Mouse (Mus musculus) stomach, postnatal 0 days (tissue): Measurements from ENCODE around the gene Lhx2. TPM values are rescaled to one million over a fixed set of nuclear protein-coding genes. Genes with fewer than 3 reads are reported as not detected.
A peak's percentile ranks its signal among the peaks of the same experiment; 100 is the strongest.

Experiments used
- ATAC-seq: fragments of 200-750 bp; cut with Nextera tagmentation; 2 replicates; pipeline ENCODE4 v1.8.0; 2017; ENCODE audit not compliant: low FRiP score, low TSS enrichment
- DNase-seq: peaks from one replicate; pipeline ENCODE4 v3.0.0-alpha.2; 2016; ENCODE audit warnings: low spot score
- H3K27ac ChIP-seq: fragments of 300-500 bp; sonication (generic); replicated peaks from 2 replicates; pipeline ENCODE4 v1.5.1; 2014; ENCODE audit warnings: mild to moderate bottlenecking, control low read depth
- H3K27me3 ChIP-seq: fragments of 300-500 bp; sonication (generic); 2 replicates; pipeline ENCODE4 v1.6.1; 2014; ENCODE audit warnings: low read length; ENCODE audit not compliant: control insufficient read depth, insufficient read depth
- H3K36me3 ChIP-seq: fragments of 300-500 bp; sonication (generic); 2 replicates; pipeline ENCODE4 v1.6.1; 2014; ENCODE audit warnings: low read length, mixed read lengths; ENCODE audit not compliant: control insufficient read depth, insufficient read depth
- H3K4me1 ChIP-seq: fragments of 300-500 bp; sonication (generic); replicated peaks from 2 replicates; pipeline ENCODE4 v1.6.1; 2014; ENCODE audit warnings: antibody characterized with exemption; ENCODE audit not compliant: control insufficient read depth, insufficient read depth
- H3K4me2 ChIP-seq: fragments of 300-500 bp; sonication (generic); replicated peaks from 2 replicates; pipeline ENCODE4 v1.6.1; 2014; ENCODE audit warnings: low read depth, mild to moderate bottlenecking, control low read depth, moderate library complexity
- H3K4me3 ChIP-seq: fragments of 300-500 bp; sonication (generic); 2 replicates; pipeline ENCODE4 v1.5.1; 2014; ENCODE audit warnings: low read depth, low read length, control low read depth
- H3K9ac ChIP-seq: fragments of 300-500 bp; sonication (generic); 2 replicates; pipeline ENCODE4 v1.6.1; 2014; ENCODE audit warnings: mild to moderate bottlenecking, low read length, control low read depth, mixed read lengths
- H3K9me3 ChIP-seq: fragments of 300-500 bp; sonication (generic); 2 replicates; pipeline ENCODE4 v1.6.1; 2016; ENCODE audit warnings: low read length; ENCODE audit not compliant: control insufficient read depth
- CTCF ChIP-seq: IDR thresholded peaks from 2 replicates; pipeline ENCODE4 v1.5.1; 2016; ENCODE audit warnings: antibody characterized with exemption, low read depth, mild to moderate bottlenecking, moderate library complexity
- EP300 ChIP-seq: optimal IDR thresholded peaks from 2 replicates; pipeline ENCODE3; 2016; ENCODE audit warnings: antibody characterized with exemption
- WGBS: fragments of 180-500 bp; shearing (Covaris S2); extraction: QIAGEN DNeasy Blood & Tissue Kit; methylation state at CpG from one replicate; pipeline ENCODE4 v1.1.7; 2014; 5-methylcytosine and 5-hydroxymethylcytosine counted together
- polyA plus RNA-seq: library from polyadenylated mRNA; unstranded; fragments of >200 nt; fragmentation: Nextera tagmentation; extraction: Ambion mirVana; gene quantifications from 2 replicates; pipeline ENCODE4 v1.2.1, GENCODE M21; 2015

Gene Lhx2
- polyA plus RNA-seq: not detected in 2 replicates

- H3K27ac ChIP-seq: no peak within 1 kb of the TSS
- no peak for TF ChIP-seq CTCF
- TF ChIP-seq EP300: no peak
- H3K4me3 ChIP-seq: peak within 1 kb of the TSS; percentile 47
- H3K4me2 ChIP-seq: peak within 1 kb of the TSS; percentile 78
- peaks cover 3% of the 10 kb centered on the region; the same call in 1 of the 2 replicates for H3K4me1 ChIP-seq
- WGBS: 2% methylated on average over 54 of the region's 92 CpGs
- 0 out of 2 replicates have a peak within 1 kb of the TSS, but pooled peaks have one; percentile 18 for H3K9ac ChIP-seq
- H3K9me3 ChIP-seq: no peaks in the 10 kb centered on the region
- ATAC-seq (peak; percentile 68), DNase-seq (peak; percentile 26)
- H3K36me3 ChIP-seq: no peaks in the 10 kb centered on the region
- peaks cover 38% of the 10 kb centered on the region; the same call in 1 of the 2 replicates for H3K27me3 ChIP-seq
These were observed at the start of gene Lhx2 for GRCm38 (mm10) chr2:38338990-38339909. Gene Lhx2 (plus strand): TSS chr2:38339281.

- Histone ChIP-seq H3K27me3 (no peaks in the 10 kb centered on the region), H3K27ac (no peak overlapping the region), H3K9me3 (no peaks in the 10 kb centered on the region), H3K4me3 (no peak overlapping the region), H3K9ac (no peak overlapping the region), H3K4me1 (no peaks in the 10 kb centered on the region), H3K36me3 (no peaks in the 10 kb centered on the region), H3K4me2 (no peak overlapping the region)
- no peak for TF ChIP-seq EP300
- TF ChIP-seq CTCF: no peak
- no peak for ATAC-seq
- 63% methylated on average over 1 of the region's 1 CpGs for WGBS
- DNase-seq: no peak
These were observed 47.6 kb upstream of the Lhx2 start for GRCm38 (mm10) chr2:38291526-38291925.

- Histone ChIP-seq H3K4me1 (no peaks in the 10 kb centered on the region), H3K36me3 (no peaks in the 10 kb centered on the region), H3K4me3 (no peak overlapping the region), H3K27me3 (no peaks in the 10 kb centered on the region), H3K27ac (no peak overlapping the region), H3K9ac (no peak overlapping the region), H3K9me3 (no peaks in the 10 kb centered on the region), H3K4me2 (no peak overlapping the region)
- no peak for DNase-seq
- no peak for TF ChIP-seq CTCF
- TF ChIP-seq EP300: no peak
- no peak for ATAC-seq
- 86% methylated on average over 4 of the region's 4 CpGs for WGBS
These were observed 43.1 kb upstream of the Lhx2 start for GRCm38 (mm10) chr2:38295939-38296338.

- Histone ChIP-seq H3K4me3 (no peak overlapping the region), H3K27me3 (no peaks in the 10 kb centered on the region), H3K27ac (no peak overlapping the region), H3K4me1 (no peaks in the 10 kb centered on the region), H3K9ac (no peak overlapping the region), H3K9me3 (no peaks in the 10 kb centered on the region), H3K4me2 (no peak overlapping the region), H3K36me3 (no peaks in the 10 kb centered on the region)
- TF ChIP-seq EP300 (no peak), CTCF (no peak)
- 45% methylated on average over 2 of the region's 2 CpGs for whole genome bisulfite sequencing
- no peak for ATAC-seq
- no peak for DNase-seq
These were observed 38.1 kb upstream of the Lhx2 start for GRCm38 (mm10) chr2:38300941-38301340.

- H3K4me3 ChIP-seq: no peak overlapping the region
- no peaks in the 10 kb centered on the region for H3K4me1 ChIP-seq
- H3K9me3 ChIP-seq: no peaks in the 10 kb centered on the region
- H3K27ac ChIP-seq: no peak overlapping the region
- WGBS: 70% methylated on average over 1 of the region's 1 CpGs
- H3K4me2 ChIP-seq: no peak overlapping the region
- no peak overlapping the region for H3K9ac ChIP-seq
- no peaks in the 10 kb centered on the region for H3K36me3 ChIP-seq
- no peaks in the 10 kb centered on the region for H3K27me3 ChIP-seq
- no peak for DNase-seq
- no peak for TF ChIP-seq CTCF
- ATAC-seq: no peak
These were observed 33.9 kb upstream of the Lhx2 start for GRCm38 (mm10) chr2:38305152-38305551.

GRCm38 (mm10) chr2:38312921-38313320 is 26.2 kb upstream of the Lhx2 start:
- WGBS: 39% methylated on average over 3 of the region's 3 CpGs
- TF ChIP-seq EP300: no peak
- TF ChIP-seq CTCF: no peak
- Histone ChIP-seq H3K27ac (no peak overlapping the region), H3K9ac (no peak overlapping the region), H3K4me3 (no peak overlapping the region), H3K27me3 (no peaks in the 10 kb centered on the region), H3K36me3 (no peaks in the 10 kb centered on the region), H3K9me3 (no peaks in the 10 kb centered on the region), H3K4me1 (no peaks in the 10 kb centered on the region), H3K4me2 (no peak overlapping the region)
- no peak for DNase-seq
- no peak for ATAC-seq
